Mouse (Mus musculus) urinary bladder, postnatal 0 days (tissue): ENCODE data around the gene Mamdc2. TPM values are rescaled to one million over a fixed set of nuclear protein-coding genes. Genes with fewer than 3 reads are reported as not detected.

Source experiments
- polyA plus RNA-seq: library from polyadenylated mRNA; unstranded; fragments of >200 nt; fragmentation: Nextera tagmentation; extraction: Ambion mirVana; gene quantifications from 2 replicates; pipeline ENCODE4 v1.2.1, GENCODE M21; 2015

The Mamdc2 gene
- 4.5 and 5.3 TPM in 2 replicates for polyA plus RNA-seq

GRCm38 (mm10) chr19:23447988-23448497, at the start of gene Mamdc2:
Gene Mamdc2, minus strand, starts transcription at chr19:23448442.

GRCm38 (mm10) chr19:23273355-23274053, 174.7 kb downstream of the Mamdc2 start, which contains the start of gene Smc5:
Gene Smc5, minus strand, starts transcription at chr19:23273897.

Other genes with a start within 250 kb of the Mamdc2 start
- 10.8 and 15.1 TPM in 2 replicates for gene Smc5, start 174.5 kb downstream of the Mamdc2 start, polyA plus RNA-seq
- not detected in 2 replicates for gene 1700028P14Rik, start 204.4 kb upstream of the Mamdc2 start, polyA plus RNA-seq
- gene Ptar1, start 239.0 kb upstream of the Mamdc2 start, polyA plus RNA-seq, result 5.5 and 6.1 TPM in 2 replicates